Mouse (Mus musculus): ENCODE data around the gene C1qa. TPM values are rescaled to one million over a fixed set of nuclear protein-coding genes. Genes with fewer than 3 reads are reported as not detected.

Gene C1qa
- polyA plus RNA-seq, 1 experiment from 2014 or later, result 8.2 TPM

- DNase-seq (ENCODE audit: low spot score) (no peak), ATAC-seq (replicated peaks; ENCODE audit: low FRiP score) (no peak)
- Histone ChIP-seq H3K9ac (ENCODE audit: low read length) (no peak overlapping the region), H3K27ac (ENCODE audit: low read depth, low read length) (no peak overlapping the region), H3K9me3 (ENCODE audit: control insufficient read depth, low read length) (no peaks in the 10 kb centered on the region), H3K27me3 (ENCODE audit: control insufficient read depth, insufficient read depth, low read length) (no peaks in the 10 kb centered on the region), H3K4me2 (ENCODE audit: low read depth, low read length, severe bottlenecking) (no peak overlapping the region), H3K36me3 (ENCODE audit: control insufficient read depth, insufficient read depth, low read length) (no peaks in the 10 kb centered on the region), H3K4me1 (replicated peaks; ENCODE audit: control insufficient read depth, insufficient read depth, low read length) (no peaks in the 10 kb centered on the region; the same call in 1 of the 2 replicates), H3K4me3 (ENCODE audit: low read depth, low read length) (no peak overlapping the region)
- WGBS, result 78% methylated on average over 6 of the region's 6 CpGs
These were observed 51.4 kb downstream of the C1qa start for GRCm38 (mm10) chr4:136847166-136847565.

Other genes starting within 250 kb of the C1qa start
- gene Ephb2, start 62.8 kb downstream of the C1qa start, polyA plus RNA-seq (2014; fragmentation: Nextera tagmentation; extraction: Ambion mirVana), result 35.8 and 36.9 TPM in 2 replicates
- gene C1qb, start 12.6 kb downstream of the C1qa start, polyA plus RNA-seq (2014; fragmentation: Nextera tagmentation; extraction: Ambion mirVana), result 19.7 and 21.1 TPM in 2 replicates
- 10.0 and 10.7 TPM in 2 replicates for gene C1qc, start 5.7 kb downstream of the C1qa start, polyA plus RNA-seq (2014; fragmentation: Nextera tagmentation; extraction: Ambion mirVana)
- gene Epha8, start 58.0 kb upstream of the C1qa start, polyA plus RNA-seq (2014; fragmentation: Nextera tagmentation; extraction: Ambion mirVana), result 0.72 and 0.77 TPM in 2 replicates
- gene Zbtb40, start 150.0 kb upstream of the C1qa start, polyA plus RNA-seq (2014; fragmentation: Nextera tagmentation; extraction: Ambion mirVana), result 5.9 and 6.7 TPM in 2 replicates

Measured in forebrain, embryonic 11.5 days (tissue).